Comparison of ENCODE assay signal across 8 mouse cellular contexts in the genomic region with DNA sequence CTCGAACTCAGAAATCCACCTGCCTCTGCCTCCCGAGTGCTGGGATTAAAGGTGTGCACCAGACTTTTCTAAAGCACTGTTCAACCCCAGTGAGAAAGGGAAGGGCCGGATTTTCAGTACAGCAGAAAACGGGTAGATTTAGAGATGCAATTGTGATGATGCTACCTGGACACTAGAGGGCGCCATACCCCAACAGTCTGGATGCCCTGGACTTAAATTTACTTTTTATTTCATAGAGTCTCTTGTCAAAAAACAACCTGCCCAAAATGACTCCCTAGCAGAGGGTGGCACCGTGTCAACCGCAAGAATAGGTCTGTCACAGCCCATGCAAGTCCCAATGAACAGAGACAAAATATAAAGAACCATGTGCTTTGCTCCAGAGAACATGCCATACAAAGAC.
A peak's percentile ranks its signal among the peaks of the same experiment; 100 is the strongest.
DNase-seq lines count a peak whose midpoint lies in the region; ATAC-seq and TF ChIP-seq lines count a peak whose summit lies in the region.

No protein-coding gene starts in this region.

- H3K4me1 ChIP-seq in intestine, postnatal 0 days (replicated peaks; ENCODE audit: control insufficient read depth, insufficient read depth, low read length) = 0 out of 2 replicates have a peak, but pooled peaks cover 3% of the 10 kb centered on the region
- peaks cover 16% of the 10 kb centered on the region for H3K4me1 ChIP-seq in intestine, embryonic 16.5 days (ENCODE audit: control insufficient read depth, insufficient read depth, low read length)
- no peaks in the 10 kb centered on the region; the same call in 1 of the 2 replicates for H3K4me1 ChIP-seq in kidney, postnatal 0 days (replicated peaks; ENCODE audit: insufficient read depth, low read length)

- DNase-seq in B cell, adult 2 months = peak; percentile 72 to 73
- DNase-seq in MN1 (ENCODE audit: low spot score) = peak; percentile 40
- DNase-seq in cerebellum, postnatal 14 days = peak; percentile 82 to 83
- DNase-seq in kidney, postnatal 0 days (ENCODE audit: low spot score) = peak; percentile 78
- DNase-seq in ovary, postnatal 10 days (ENCODE audit: low spot score) = no peak

- no peaks in the 10 kb centered on the region for H3K27me3 ChIP-seq in intestine, postnatal 0 days (replicated peaks; ENCODE audit: control insufficient read depth, insufficient read depth, low read length)
- no peaks in the 10 kb centered on the region for H3K27me3 ChIP-seq in intestine, embryonic 16.5 days (replicated peaks; ENCODE audit: control insufficient read depth, insufficient read depth, low read length)
- no peaks in the 10 kb centered on the region for H3K27me3 ChIP-seq in kidney, postnatal 0 days (ENCODE audit: insufficient read depth, low read length)

- no peak overlapping the region for H3K4me3 ChIP-seq in intestine, postnatal 0 days (ENCODE audit: low read depth, low read length)
- H3K4me3 ChIP-seq in intestine, embryonic 16.5 days (ENCODE audit: low read length) = no peak overlapping the region
- no peak overlapping the region for H3K4me3 ChIP-seq in kidney, postnatal 0 days (replicated peaks; ENCODE audit: low read depth, low read length)

- H3K9me3 ChIP-seq in intestine, postnatal 0 days (ENCODE audit: control insufficient read depth) = no peaks in the 10 kb centered on the region
- no peaks in the 10 kb centered on the region for H3K9me3 ChIP-seq in intestine, embryonic 16.5 days (ENCODE audit: control insufficient read depth, low read length)
- no peaks in the 10 kb centered on the region for H3K9me3 ChIP-seq in kidney, postnatal 0 days (replicated peaks; ENCODE audit: low read length)

- no peaks in the 10 kb centered on the region for H3K36me3 ChIP-seq in intestine, postnatal 0 days (ENCODE audit: control insufficient read depth, insufficient read depth)
- no peaks in the 10 kb centered on the region for H3K36me3 ChIP-seq in intestine, embryonic 16.5 days (ENCODE audit: control insufficient read depth, insufficient read depth, low read length)
- no peaks in the 10 kb centered on the region for H3K36me3 ChIP-seq in kidney, postnatal 0 days (ENCODE audit: insufficient read depth, low read length)

- H3K27ac ChIP-seq in intestine, postnatal 0 days (ENCODE audit: low read depth, low read length) = no peak overlapping the region
- H3K27ac ChIP-seq in intestine, embryonic 16.5 days (ENCODE audit: low read length) = no peak overlapping the region
- no peak overlapping the region for H3K27ac ChIP-seq in kidney, postnatal 0 days

- H3K9ac ChIP-seq in intestine, postnatal 0 days (ENCODE audit: low read depth, low read length) = no peak overlapping the region
- H3K9ac ChIP-seq in intestine, embryonic 16.5 days (ENCODE audit: low read depth, low read length) = no peak overlapping the region
- no peak overlapping the region for H3K9ac ChIP-seq in kidney, postnatal 0 days (ENCODE audit: low read depth, low read length)

- no peak overlapping the region for H3K4me2 ChIP-seq in intestine, postnatal 0 days (replicated peaks; ENCODE audit: low read depth)
- H3K4me2 ChIP-seq in intestine, embryonic 16.5 days (ENCODE audit: low read depth, low read length) = no peak overlapping the region
- no peak overlapping the region for H3K4me2 ChIP-seq in kidney, postnatal 0 days (ENCODE audit: low read length)

- no peak for ATAC-seq in intestine, postnatal 0 days
- ATAC-seq in intestine, embryonic 16.5 days = no peak
- ATAC-seq in kidney, postnatal 0 days (replicated peaks; ENCODE audit: low FRiP score, low read depth) = no peak
- peak; percentile 33 for ATAC-seq in neutrophil, adult 5-6 weeks (ENCODE audit: extremely low read depth, insufficient number of reproducible peaks, low FRiP score, poor library complexity, severe bottlenecking)

- TF ChIP-seq CTCF in intestine, postnatal 0 days (IDR thresholded peaks at IDR 0.05; ENCODE audit: low read depth) = peak; percentile 84
- peak; percentile 80 for TF ChIP-seq CTCF in kidney, postnatal 0 days (IDR thresholded peaks at IDR 0.05; ENCODE audit: low read depth)

- WGBS in intestine, postnatal 0 days = 22% methylated on average over 7 of the region's 7 CpGs
- 23% methylated on average over 7 of the region's 7 CpGs for WGBS in intestine, embryonic 16.5 days
- 18% methylated on average over 7 of the region's 7 CpGs for WGBS in kidney, postnatal 0 days
